Mouse (Mus musculus): ENCODE results near the gene Cdiptos.

Gene Cdiptos

DNA sequence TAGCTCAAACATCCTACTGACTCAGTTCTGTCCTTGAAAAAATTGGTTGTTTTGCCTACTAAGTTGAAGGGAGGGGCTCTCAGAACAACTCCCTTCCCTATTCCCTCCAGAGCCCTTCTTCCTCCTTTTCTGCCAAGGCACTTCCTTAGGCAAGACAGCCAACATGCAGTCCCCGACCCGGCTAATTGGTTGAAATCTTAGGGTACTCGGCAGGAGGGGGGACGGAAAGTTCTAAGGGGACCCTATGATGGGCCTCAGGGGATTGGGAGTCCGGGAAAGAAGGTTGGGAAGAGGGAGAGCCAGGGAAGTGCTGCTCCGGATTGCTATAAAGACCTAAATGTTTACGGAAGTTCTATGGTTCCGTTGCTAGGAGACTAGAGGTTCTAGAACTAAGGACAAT is 405 bp downstream of the Cdiptos start:
- DNase-seq (ENCODE audit: low spot score in 2 of 2), result no peak

DNA sequence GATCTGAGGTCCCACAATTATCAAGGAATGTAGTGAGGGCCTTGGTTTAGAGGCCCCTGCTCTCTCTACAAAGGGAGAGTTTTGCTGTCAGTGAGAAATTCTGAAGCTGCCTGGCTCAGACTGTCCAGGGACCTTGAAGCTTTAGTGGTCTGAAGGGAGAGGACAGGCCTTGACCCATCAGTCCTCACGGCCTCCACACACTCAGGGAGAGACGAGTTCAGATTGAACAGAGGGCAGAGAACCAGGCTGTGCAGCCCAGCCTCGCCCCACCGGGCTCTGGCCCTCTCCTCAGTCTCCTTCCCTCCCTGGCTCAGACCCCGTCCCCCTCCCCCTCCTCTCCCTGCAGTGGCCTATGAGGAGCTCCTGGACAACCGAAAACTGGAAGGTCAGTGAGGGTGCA is 8.5 kb downstream of the Cdiptos start:
- DNase-seq (ENCODE audit: low spot score in 2 of 2), result no peak

DNA sequence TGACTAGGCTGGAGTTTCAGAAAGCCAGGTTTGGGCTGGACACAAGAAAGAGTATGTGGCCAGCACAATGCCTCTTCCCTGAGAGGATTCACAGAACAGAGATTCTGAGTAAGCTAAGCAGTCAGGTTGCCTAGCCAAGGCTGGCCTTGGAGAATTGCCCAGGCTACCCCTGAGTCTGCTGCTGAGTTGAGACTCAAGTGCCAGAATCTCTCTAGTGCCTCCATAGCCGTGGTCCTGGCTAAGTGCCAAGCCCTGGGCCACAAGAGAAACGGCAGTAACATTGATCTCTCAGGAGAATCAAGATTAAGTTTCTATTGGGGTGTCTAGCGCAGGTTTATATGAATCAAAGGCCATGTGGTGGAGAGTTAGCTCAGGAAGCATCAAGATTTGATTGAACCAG is 10.3 kb downstream of the Cdiptos start:
- no peak for DNase-seq (ENCODE audit: low spot score in 2 of 2)

DNA sequence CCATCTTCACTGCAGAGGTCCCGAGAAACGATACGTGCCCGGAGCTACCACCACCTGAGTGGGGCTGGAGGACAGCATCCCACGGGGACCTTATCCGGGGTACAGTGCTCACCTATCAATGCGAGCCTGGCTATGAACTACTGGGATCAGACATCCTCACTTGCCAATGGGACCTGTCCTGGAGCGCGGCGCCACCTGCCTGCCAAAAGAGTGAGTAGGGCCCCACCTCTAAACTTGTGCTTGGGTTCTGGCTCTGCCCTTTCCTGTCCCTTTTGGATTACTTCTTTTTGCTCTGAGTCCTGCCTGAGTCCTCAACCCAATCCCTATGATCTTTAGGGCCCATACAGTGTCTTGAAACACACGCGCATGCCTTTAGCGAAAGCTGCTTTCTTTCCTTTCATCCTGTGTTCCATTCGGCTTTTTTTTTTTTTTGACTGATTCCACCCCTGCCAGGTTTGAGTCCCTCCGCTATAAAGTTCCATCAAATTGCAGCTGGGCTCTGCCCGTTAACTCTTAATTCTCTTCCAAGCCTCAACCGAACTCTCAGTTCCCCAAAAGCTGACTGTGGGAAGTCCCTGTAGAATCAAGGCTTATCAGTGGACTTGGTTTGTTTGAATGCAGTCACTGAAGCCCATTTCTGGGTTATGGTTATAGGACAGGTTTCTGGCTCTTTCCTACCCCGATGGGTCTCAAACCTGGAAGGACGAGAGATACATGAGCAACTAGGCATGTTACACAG is 12.2 kb downstream of the Cdiptos start:
- DNase-seq (ENCODE audit: low spot score in 2 of 2), result no peak

DNA sequence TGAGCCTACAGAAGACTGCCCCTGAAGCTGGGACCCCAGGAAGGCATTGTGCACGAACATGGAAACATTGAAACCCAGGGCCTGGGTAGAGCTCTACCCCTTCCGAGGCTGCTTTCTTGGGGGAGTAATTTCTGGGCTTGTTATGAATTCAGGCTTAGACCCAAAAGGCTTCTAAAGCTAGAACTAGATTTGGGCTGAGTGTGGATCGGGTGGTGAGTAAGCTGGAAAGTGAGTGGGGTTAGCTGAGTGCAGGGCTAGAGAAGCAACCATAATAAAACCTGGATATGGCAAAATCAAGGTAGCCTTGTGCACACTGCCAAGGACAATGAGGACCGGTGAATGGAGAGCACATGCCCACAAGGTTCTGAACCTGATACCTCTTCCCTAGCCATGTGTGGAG is 13.9 kb downstream of the Cdiptos start:
- DNase-seq (ENCODE audit: low spot score in 2 of 2), result no peak

DNA sequence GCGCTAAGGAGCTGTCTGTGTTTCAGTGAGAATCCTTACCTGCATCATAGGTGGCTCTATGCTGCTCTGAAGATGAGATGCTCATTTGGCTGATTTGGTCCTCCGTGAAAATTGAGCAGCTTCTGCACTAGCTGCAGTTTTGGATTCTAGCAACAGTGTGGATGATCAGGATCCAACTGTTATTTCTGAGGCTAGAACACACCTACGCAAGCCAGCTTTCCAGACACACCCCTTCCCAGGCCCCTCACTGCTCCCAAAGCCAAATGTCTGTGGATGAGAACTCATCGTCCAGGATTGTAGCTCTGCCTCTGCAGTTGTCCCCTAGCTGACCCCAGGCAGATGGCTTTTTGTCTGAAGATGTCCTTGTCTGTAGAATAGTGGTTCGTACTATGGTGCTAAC is 14.8 kb downstream of the Cdiptos start:
- no peak for DNase-seq (ENCODE audit: low spot score in 2 of 2)

DNA sequence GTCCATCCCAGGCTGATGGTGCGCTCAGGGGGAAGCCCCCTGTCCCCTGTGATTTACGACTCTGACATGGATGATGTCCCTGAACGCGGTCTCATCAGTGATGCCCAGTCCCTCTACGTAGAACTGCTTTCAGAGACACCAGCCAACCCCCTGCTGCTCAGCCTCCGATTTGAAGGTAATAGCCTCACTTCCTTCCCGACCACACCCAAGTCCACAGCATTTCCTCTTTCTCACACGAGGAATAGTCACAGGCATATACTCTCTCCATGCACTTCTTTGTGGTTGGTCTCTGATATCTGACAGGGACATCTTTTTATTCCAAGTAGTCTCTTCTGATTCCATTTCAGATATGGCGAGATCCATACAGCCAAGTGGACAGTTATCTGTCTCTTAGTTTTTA is 16.1 kb downstream of the Cdiptos start:
- DNase-seq (ENCODE audit: low spot score in 2 of 2), result no peak

DNA sequence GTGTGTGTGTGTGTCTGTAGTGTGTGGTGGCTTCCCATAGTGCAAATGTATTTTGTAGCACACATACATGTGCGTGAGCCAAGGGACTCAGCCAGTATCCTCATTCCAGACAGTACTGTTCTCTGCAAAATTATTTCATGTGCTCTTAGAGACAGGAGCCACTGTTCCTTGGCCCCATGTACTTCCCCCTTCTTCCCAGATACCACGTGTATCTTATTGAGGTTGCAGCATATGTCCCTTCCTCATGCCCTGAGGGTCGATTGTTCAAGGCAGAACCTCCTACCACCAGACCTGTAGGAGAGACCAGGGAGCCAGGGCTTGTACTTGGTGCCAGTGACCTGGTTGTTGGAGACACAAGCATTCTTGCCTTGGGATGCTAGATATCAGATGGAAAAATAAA is 20.8 kb downstream of the Cdiptos start:
- DNase-seq (ENCODE audit: low spot score in 2 of 2), result no peak

DNA sequence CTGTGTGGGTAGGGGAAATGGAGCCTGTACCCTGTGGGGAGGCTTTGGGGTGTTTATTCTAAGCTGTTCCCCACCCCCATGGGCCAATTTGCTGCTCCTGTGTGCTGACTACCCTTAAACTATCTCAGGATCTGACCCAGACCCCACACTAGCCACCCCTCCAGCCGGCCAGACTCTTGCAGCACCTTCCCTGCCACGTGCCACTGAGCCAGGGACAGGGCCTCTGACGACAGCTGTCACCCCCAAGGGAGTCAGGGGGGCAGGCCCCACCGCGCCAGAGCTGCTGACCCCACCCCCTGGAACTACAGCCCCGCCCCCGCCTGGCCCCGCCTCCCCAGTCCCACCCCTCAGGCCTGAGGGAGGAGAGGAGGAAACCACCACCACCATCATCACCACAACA is 23.3 kb downstream of the Cdiptos start:
- DNase-seq (ENCODE audit: low spot score in 2 of 2), result no peak

DNA sequence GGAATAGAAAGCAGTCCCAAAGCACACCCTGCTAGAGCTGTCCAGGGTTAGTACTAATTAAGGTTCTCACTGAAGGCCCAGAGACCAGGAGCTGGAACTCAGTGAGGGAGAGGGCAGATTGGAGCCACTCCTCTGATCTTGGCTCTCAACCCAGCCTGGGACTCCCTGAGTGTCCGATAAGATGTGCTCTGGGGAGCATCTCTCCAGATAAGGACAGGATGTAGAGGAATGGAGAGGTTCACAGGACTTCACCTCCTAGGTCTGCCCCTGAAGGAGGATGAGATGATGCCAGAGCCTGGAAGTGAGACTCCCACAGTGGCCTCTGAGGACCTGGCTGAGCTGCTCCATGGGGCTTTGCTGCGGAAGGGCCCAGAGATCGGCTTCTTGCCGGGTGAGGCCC is 24.2 kb downstream of the Cdiptos start:
- DNase-seq (ENCODE audit: low spot score in 2 of 2), result no peak

DNA sequence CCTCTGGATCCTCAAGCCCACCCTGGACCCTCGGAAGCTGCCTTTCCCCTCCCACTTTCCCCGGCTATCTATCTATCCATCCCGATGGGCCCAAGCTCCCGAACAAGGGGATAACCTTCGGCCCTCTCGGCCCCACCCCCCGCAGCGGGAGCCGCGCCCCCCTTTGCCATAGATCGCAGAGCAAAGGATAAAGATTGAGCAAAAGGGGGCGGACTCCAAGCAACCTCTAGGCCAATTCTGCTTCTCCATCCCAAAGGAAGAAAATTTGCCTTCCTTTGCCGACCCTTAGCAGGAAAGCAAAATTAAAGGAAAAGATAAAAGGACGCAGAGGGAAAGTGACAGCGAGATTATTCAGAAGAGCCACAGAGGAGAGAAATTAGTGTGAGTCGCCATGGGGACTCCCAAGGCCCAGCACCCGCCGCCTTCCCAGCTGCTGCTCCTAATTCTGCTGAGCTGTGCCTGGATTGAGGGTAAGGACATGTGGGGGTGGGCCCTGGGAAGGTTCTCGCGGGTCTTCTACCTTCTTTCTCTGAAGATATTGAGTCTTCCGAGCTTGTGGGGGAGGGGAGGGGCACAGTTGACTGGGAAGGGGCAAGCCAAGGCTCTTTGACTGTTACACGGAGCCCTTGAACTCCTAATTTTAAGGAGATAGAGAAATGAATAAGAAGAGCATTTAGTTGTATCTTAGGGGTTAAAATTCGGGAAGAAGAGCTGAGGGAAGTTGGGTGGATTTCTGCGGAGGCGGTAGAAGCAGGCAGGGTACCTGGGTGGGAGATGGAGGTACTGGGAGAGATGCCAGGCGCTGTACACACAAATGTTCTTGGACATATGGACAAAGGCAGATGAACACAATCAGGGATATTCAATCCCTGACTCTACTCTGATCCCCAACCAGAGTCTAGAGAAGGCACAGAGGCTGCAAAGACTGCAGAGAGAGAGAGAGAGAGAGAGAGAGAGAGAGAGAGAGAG is 25.0 kb downstream of the Cdiptos start:
- peak; percentile 59 to 65 for DNase-seq (ENCODE audit: low spot score in 2 of 2)

DNA sequence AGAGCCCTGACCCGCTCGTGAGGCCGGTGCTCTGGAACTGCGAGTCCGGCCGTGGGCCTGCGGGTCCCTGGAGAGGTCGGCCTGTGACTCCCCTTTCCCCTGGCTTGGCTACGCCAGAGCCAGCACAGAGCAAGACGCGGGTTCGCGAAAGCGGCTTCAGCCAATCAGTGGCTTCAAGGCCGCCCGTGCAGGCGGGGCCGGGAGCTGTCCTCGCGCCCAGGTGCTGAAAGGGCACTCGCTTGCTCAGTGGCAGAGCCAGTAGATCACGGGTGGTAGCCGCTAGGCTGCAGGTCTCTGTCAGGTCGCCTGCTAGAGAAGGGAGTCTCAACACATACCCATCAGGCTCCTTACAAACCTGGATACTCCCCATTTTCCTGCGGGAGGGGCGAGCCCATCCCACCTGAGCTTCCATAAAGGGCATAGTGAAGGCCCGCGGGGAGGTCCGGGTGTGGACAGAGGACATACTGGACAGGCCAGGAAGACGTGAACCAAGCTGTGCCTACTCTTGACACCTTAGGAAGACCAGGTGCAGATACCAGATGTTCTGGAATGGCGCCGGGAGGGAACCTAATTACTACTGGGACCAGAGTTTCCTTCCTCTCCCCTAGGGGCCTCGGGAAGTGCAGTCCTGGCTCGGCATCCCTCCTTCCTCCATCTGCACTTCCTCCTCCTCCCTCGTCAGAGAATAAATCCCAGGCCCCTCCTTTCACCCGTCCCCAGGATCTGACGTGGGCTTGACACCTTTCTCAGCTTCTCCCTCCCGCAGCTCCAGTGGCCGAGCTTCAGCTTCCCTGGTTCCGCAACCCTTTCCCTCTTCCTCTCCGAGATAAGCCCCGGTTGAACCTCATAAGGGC is 25.9 kb downstream of the Cdiptos start, which contains the start of gene Sez6l2:
Sez6l2 (plus strand) TSS at position 771 of the 854 bp plus-strand sequence.
- DNase-seq (ENCODE audit: low spot score in 2 of 2), result peak; percentile 90 to 92

DNA sequence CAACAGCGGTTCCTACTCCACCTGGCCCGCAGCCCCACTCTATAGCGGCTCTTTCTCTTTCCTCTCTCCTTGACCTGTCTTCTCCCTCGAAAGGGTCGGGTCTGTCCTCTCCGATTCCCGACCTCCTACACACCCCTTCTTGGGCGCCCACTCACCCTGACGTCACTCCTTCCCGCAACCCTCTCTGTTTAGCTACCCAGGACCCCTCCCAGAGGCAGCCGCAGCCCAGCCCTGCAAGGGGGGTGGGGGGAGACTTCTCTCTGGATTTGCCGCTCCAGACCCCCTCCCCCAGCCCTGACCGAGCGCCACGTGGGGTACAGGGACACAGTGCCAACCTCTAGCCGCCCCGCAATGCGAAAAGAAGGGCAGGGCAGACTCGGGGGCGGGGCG is 26.5 kb downstream of the Cdiptos start, which contains the start of gene Asphd1:
Asphd1 (minus strand) TSS at position 180 of the 390 bp plus-strand sequence.
- DNase-seq (ENCODE audit: low spot score in 2 of 2), result peak; percentile 89 to 93

DNA sequence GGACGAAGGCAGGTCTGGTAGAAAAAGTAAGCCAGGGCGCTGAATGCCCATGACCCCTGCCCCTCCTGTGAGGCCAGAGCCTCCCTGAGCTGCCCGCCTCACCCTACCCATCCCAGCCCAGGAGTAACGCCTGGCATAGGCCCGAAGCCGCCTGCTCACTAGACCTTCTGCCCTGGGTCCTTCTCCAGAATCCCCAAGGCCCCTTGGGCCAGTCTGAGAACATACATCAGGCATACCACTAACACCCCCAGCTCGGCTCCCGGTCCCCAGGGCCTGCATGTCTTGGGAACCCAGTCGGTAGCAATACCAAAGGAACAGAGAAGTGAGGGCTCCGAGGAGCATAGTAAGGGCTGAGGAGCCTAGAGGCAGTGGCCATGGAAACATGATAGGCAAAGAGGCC is 27.3 kb downstream of the Cdiptos start:
- DNase-seq (ENCODE audit: low spot score in 2 of 2), result no peak

DNA sequence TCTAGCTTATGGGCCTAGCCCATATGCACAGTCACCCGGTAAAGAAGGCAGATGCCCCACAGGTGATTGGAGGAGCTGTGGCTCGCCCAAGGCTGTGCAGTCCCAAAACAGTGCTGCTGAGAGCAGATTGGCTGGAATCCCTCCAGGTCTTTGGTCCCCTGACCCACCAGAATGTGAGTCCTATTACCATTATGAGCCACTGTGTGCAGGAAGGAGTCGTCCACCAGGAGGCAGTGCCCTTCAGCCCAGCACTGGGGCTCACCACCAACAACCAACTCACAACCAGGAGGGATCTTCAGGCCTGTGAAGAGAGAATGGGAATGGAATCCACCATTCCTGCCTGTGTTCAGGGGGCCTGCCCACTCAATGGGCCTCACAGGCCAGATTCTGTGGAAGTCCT is 29.4 kb downstream of the Cdiptos start:
- no peak for DNase-seq (ENCODE audit: low spot score in 2 of 2)

DNA sequence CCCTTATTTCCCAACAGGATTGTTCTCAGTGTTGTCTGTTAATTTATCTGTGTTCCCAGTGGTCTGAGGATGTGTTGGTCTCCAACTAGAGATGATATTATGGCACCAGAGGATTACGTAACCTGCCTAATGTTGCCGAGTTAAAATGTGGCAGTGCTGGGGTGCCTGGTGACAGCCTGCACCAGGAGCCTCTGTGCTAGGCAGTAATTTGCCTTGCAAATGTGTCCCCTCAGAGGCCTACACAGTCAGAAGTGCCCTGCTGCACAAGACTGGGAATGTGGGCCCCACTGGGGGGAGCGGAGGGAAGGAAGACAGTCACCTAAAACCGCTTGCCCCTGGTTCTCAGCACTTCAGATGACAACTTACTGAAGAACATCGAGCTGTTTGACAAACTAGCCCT is 34.1 kb downstream of the Cdiptos start:
- DNase-seq (ENCODE audit: low spot score in 2 of 2), result no peak

DNA sequence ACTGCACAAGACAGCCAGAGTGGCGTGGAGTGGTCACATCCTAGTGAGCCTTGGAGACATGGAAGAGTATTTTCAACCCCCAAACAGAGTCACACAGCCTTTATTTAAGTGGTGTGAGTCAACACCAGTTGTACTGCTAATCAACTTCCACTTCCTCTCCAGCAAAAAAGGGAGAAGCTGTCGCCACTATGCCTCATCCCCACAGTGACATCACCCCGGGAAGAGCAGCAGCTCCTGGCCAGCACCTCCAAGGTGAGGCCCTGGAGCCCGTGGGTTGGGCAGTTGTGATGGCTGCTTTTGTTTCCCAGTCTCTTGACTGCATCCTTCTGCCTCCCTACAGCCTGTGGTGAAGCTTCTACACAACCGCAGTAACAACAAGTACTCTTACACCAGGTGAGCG is 34.7 kb downstream of the Cdiptos start:
- no peak for DNase-seq (ENCODE audit: low spot score in 2 of 2)

DNA sequence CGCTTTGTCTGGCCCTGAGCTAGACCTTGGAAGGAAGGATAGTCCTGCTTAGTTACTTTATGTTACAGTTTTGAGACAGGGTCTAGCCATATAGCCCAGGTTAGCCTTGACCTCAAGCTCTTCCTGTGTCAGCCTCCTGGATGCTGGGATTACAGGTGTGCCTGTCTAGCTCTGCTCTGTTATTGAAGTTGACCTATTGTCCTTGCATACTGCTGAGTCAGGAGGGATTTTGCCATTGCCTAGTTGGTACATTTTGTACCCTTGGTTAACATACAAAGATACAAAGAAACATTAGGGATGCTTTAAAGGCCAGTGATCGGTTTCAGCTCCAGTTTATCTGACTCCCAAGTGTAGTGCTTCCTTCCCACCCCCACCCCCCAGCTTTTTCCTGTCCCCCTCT is 43.2 kb downstream of the Cdiptos start:
- no peak for DNase-seq (ENCODE audit: low spot score in 2 of 2)

DNA sequence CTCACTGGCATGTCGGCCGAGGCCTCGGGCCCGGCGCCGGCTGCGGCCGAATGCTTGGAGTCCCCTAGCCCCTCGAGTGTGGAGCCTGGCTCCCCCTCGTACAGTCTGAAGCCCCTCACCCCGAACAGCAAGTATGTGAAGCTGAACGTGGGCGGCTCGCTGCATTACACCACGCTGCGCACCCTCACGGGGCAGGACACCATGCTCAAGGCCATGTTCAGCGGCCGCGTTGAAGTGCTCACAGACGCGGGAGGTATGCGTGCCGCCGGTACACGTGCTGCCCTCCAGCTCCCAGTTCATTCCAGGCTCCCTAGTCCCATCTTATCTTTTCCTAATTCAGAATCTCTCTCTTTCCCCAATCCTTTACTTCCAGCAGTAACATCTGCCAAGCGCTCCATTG is 46.9 kb downstream of the Cdiptos start:
- DNase-seq (ENCODE audit: low spot score in 2 of 2), result peak in 1 of 2 experiments; percentile 56

DNA sequence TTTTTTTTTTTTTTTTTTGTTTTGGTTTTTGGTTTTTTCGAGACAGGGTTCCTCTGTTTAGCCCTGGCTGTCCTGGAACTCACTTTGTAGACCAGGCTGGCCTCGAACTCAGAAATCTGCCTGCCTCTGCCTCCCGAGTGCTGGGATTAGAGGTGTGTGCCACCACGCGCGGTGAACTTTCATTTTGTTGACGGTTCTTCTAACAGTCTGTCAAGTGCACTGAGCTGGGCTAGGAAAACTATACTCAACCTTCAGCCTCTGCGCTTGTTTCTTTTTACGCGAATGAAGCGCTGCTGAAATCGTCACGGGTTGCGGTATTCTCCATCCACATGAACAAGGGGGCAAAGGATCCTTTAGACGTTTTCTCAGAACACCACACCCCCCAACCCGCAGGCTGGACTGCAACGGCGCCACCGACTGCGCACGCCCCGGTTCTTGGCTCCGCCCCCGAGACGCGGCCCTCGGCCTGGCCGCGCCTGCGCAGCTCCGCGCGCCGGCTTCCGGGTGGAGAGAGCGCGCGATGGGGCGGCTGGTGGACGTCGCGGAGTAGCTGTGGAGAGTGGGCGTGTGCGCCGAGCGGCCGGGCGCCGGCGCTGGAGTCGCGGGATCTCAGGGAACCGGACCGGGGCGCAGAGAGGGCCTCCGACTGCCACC is 47.4 kb downstream of the Cdiptos start, which contains the start of gene Kctd13:
Kctd13 (plus strand) TSS at position 496 of the 654 bp plus-strand sequence.
- DNase-seq (ENCODE audit: low spot score in 2 of 2), result peak; percentile 93 to 94

DNA sequence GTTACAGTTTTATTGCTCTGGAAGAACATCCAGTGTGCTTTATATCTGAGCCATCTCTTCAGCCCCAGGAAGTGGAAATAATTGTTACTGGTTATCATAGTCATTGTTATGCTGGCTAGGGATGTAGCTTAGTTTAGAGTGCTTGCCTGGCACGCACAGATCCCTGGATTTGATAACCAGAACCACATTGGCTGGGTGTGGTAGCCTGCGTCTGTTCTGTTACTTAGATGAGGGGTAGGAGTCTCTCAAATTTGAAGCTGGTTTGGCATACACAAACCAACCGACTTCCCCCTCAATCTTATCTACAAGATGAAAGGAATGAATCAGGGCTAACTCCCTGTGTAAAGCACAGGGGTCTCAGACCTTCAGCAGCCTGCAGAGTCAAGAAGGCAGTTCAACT is 49.6 kb downstream of the Cdiptos start:
- DNase-seq (ENCODE audit: low spot score in 2 of 2), result no peak
